21 mouse cellular contexts compared by ENCODE assay signal in the genomic region with DNA sequence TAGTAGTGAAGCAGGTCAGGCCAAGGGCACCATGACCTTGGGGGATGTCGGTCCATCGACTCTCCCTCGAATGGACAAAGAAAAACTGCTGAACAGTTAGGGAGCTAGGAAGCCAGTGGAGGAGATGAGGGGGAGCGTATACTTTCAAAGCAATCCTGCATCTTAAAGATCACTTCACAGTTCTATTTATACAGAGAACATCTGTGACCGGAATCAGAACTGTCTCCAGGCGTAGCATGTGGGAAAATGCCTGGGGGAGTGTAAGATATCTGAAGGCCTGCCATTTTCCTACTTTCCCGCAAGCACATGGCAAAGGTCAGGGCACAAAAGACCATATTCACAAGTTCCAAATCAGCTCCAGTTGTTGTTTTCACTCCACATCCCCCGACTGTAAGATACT. TPM values are rescaled to one million over a fixed set of nuclear protein-coding genes. Genes with fewer than 3 reads are reported as not detected.
DNase-seq lines count a peak whose midpoint lies in the region.
"Had no signal": no experiment of that assay in that cellular context is flagged by ENCODE, and none has a peak within 500 bp of the region (broad histone marks: within the 10 kb centered on the region; RNA-seq: fewer than 3 reads in every experiment).

No protein-coding gene starts in this region.

- peak; percentile 73 to 75 for DNase-seq in frontal cortex, adult 2 months (ENCODE audit: extremely low spot score in 1 of 2, low spot score in 1 of 2)
- no peak for DNase-seq in frontal cortex, postnatal 25 days (ENCODE audit: low spot score in 2 of 2)
- peak; percentile 19 for DNase-seq in NIH3T3 (ENCODE audit: low read depth)
- DNase-seq in frontal cortex, postnatal 36 days (ENCODE audit: low spot score in 2 of 2) = peak; percentile 43 to 73
- DNase-seq in right cerebral cortex, postnatal 10 days (ENCODE audit: low spot score in 2 of 2) = peak; percentile 43 to 46
- no peak for DNase-seq in urinary bladder, postnatal 10 days (ENCODE audit: low spot score)
- DNase-seq in lung, postnatal 25 days (ENCODE audit: low spot score) = no peak
- DNase-seq: adrenal gland, adult 8-10 months; cerebellum, adult 9-11 months; gastrocnemius, postnatal 14 days; kidney, adult 11 months; kidney, postnatal 10 days; lung, adult 18-20 months; lung, postnatal 14 days; midbrain, embryonic 14.5 days; thymus, postnatal 4 days had no signal

RNA-seq across cellular contexts. Expression of a gene that starts 13.3 kb away (rescaled TPM):
- polyA plus RNA-seq in frontal cortex, adult 2 months (2012; rRNA removed) = 0.34 and 0.36 TPM in 2 replicates
- polyA plus RNA-seq: neural tube, embryonic 14.5 days had no signal

RNA-seq across cellular contexts. Expression of a gene that starts 26.8 kb away (rescaled TPM):
- 32.8 and 34.9 TPM in 2 replicates for polyA plus RNA-seq in frontal cortex, adult 2 months (2012; rRNA removed)

RNA-seq across cellular contexts. Expression of a gene that starts 36.7 kb away (rescaled TPM):
- polyA plus RNA-seq in frontal cortex, adult 2 months (2012; rRNA removed) = 31.2 and 35.5 TPM in 2 replicates

RNA-seq across cellular contexts. Expression of a gene that starts 36.8 kb away (rescaled TPM):
- 17.5 and 20.7 TPM in 2 replicates for polyA plus RNA-seq in frontal cortex, adult 2 months (2012; rRNA removed)

RNA-seq across cellular contexts. Expression of a gene that starts 57.0 kb away (rescaled TPM):
- 0.12 and 0.13 TPM in 2 replicates for polyA plus RNA-seq in frontal cortex, adult 2 months (2012; rRNA removed)
- polyA plus RNA-seq: embryonic facial prominence, embryonic 13.5 days; forebrain, embryonic 14.5 days; limb, embryonic 10.5 days; myocyte; neural tube, embryonic 14.5 days had no signal

Comparison
In these comparisons a context has a peak if more than half of its experiments do, and no peak if none do; other contexts are left out.
1. DNase-seq: peak in frontal cortex, adult 2 months (2 of 2), NIH3T3 (single experiment), frontal cortex, postnatal 36 days (2 of 2) and right cerebral cortex, postnatal 10 days (2 of 2); none in frontal cortex, postnatal 25 days (0 of 2), urinary bladder, postnatal 10 days (single experiment) and lung, postnatal 25 days (single experiment).